Mouse (Mus musculus) liver, adult 2 months (tissue): ENCODE data around the gene AW011738.

Experiments
- CTCF ChIP-seq: fragments of 200-500 bp; IDR thresholded peaks from 2 replicates; pipeline ENCODE4 v1.5.1; 2011; ENCODE audit warnings: low read depth, low read length, control low read depth
- POLR2A ChIP-seq: fragments of 200-500 bp; IDR thresholded peaks from 2 replicates; pipeline ENCODE4 v1.6.1; 2011; ENCODE audit warnings: low read length, control low read depth; ENCODE audit not compliant: insufficient read depth; ENCODE audit errors: extremely low read depth

DNA sequence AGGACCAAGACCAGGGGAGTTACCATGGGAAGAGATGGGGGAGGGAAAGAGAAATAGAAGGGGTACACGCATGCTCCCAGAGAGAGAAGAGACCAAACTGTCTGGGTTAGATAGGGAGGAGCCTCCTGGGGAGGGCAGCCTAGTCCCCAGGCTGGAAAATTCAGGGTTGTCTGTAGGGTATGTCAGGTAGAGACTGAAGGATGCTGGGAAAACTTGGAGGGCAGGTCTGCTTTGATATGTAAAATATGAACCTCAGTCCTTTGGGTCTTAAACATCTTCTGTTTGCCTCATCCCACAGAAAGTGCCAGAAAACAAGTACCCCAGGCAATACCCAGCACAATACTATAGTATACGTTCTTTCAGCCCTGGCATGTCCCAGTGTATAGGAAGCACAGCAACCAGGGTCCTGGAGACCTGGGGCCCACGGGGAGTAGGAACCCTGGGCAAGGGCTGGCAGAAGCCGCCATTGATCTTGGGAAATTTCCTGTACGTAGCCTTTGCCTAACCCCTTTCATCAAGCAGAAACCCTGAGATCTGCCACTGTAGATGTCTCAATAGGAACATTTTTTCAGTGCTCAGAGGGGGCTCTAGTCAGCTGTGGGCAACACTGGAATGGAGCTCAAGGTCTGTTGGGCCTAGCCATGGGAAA lies 14.8 kb upstream of the AW011738 start:
- TF ChIP-seq POLR2A = no peak
- no peak for TF ChIP-seq CTCF
